Mouse (Mus musculus): ENCODE measurements around the gene Mrpl11. TPM values are rescaled to one million over a fixed set of nuclear protein-coding genes. Genes with fewer than 3 reads are reported as not detected.

The Mrpl11 gene
- total and polyA plus RNA-seq, 3 experiments = 74.0 to 171 (median 102) TPM

Other genes starting within 250 kb of the Mrpl11 start
Only the 20 nearest of the 24 such genes appear.
- 39.0 and 47.1 TPM in 2 replicates for gene Rbm14, start 150.5 kb upstream of the Mrpl11 start, total RNA-seq (2012; rRNA removed)
- gene Rbm14, start 150.5 kb upstream of the Mrpl11 start, total RNA-seq (2014; rRNA removed) = 18.2 and 19.1 TPM in 2 replicates
- gene Rbm14, start 150.5 kb upstream of the Mrpl11 start, polyA plus RNA-seq (2012; ENCODE audit: insufficient read length, low read depth) = 51.8 and 59.1 TPM in 2 replicates
- gene Ccs, start 122.8 kb upstream of the Mrpl11 start, total RNA-seq (2012; rRNA removed) = 42.1 and 42.6 TPM in 2 replicates
- gene Ccs, start 122.8 kb upstream of the Mrpl11 start, total RNA-seq (2014; rRNA removed) = 25.6 and 30.7 TPM in 2 replicates
- gene Ccs, start 122.8 kb upstream of the Mrpl11 start, polyA plus RNA-seq (2012; ENCODE audit: insufficient read length, low read depth) = 32.0 and 39.1 TPM in 2 replicates
- not detected in 2 replicates for gene Ccdc87, start 122.8 kb upstream of the Mrpl11 start, total RNA-seq (2012; rRNA removed)
- gene Ccdc87, start 122.8 kb upstream of the Mrpl11 start, total RNA-seq (2014; rRNA removed) = not detected in 2 replicates
- gene Ccdc87, start 122.8 kb upstream of the Mrpl11 start, polyA plus RNA-seq (2012; ENCODE audit: insufficient read length, low read depth) = not detected in 2 replicates
- gene Ctsf, start 107.0 kb upstream of the Mrpl11 start, total RNA-seq (2012; rRNA removed) = not detected in 2 replicates
- gene Ctsf, start 107.0 kb upstream of the Mrpl11 start, total RNA-seq (2014; rRNA removed) = not detected in 2 replicates
- gene Ctsf, start 107.0 kb upstream of the Mrpl11 start, polyA plus RNA-seq (2012; ENCODE audit: insufficient read length, low read depth) = not detected in 2 replicates
- 0.34 and 0.67 TPM in 2 replicates for gene Actn3, start 84.2 kb upstream of the Mrpl11 start, total RNA-seq (2012; rRNA removed)
- gene Actn3, start 84.2 kb upstream of the Mrpl11 start, total RNA-seq (2014; rRNA removed) = 0.32 TPM in 1 of 2 replicates, not detected in the other
- 0.37 and 0.41 TPM in 2 replicates for gene Actn3, start 84.2 kb upstream of the Mrpl11 start, polyA plus RNA-seq (2012; ENCODE audit: insufficient read length, low read depth)
- gene Zdhhc24, start 83.5 kb upstream of the Mrpl11 start, total RNA-seq (2012; rRNA removed) = 8.0 and 8.4 TPM in 2 replicates
- 4.5 and 5.0 TPM in 2 replicates for gene Zdhhc24, start 83.5 kb upstream of the Mrpl11 start, total RNA-seq (2014; rRNA removed)
- gene Zdhhc24, start 83.5 kb upstream of the Mrpl11 start, polyA plus RNA-seq (2012; ENCODE audit: insufficient read length, low read depth) = 4.7 and 5.0 TPM in 2 replicates
- gene Bbs1, start 55.5 kb upstream of the Mrpl11 start, total RNA-seq (2012; rRNA removed) = 2.7 and 3.0 TPM in 2 replicates
- gene Bbs1, start 55.5 kb upstream of the Mrpl11 start, total RNA-seq (2014; rRNA removed) = 2.0 and 3.1 TPM in 2 replicates
- 2.1 and 2.8 TPM in 2 replicates for gene Bbs1, start 55.5 kb upstream of the Mrpl11 start, polyA plus RNA-seq (2012; ENCODE audit: insufficient read length, low read depth)
- gene Dpp3, start 33.9 kb upstream of the Mrpl11 start, total RNA-seq (2012; rRNA removed) = 89.7 and 109 TPM in 2 replicates
- 74.0 and 79.6 TPM in 2 replicates for gene Dpp3, start 33.9 kb upstream of the Mrpl11 start, total RNA-seq (2014; rRNA removed)
- gene Dpp3, start 33.9 kb upstream of the Mrpl11 start, polyA plus RNA-seq (2012; ENCODE audit: insufficient read length, low read depth) = 97.3 and 100.0 TPM in 2 replicates
- gene Peli3, start 19.0 kb upstream of the Mrpl11 start, total RNA-seq (2012; rRNA removed) = 0.42 TPM in 1 of 2 replicates, not detected in the other
- gene Peli3, start 19.0 kb upstream of the Mrpl11 start, total RNA-seq (2014; rRNA removed) = 0.07 TPM in 1 of 2 replicates, not detected in the other
- gene Peli3, start 19.0 kb upstream of the Mrpl11 start, polyA plus RNA-seq (2012; ENCODE audit: insufficient read length, low read depth) = not detected in 2 replicates
- not detected in 2 replicates for gene Npas4, start 28.2 kb downstream of the Mrpl11 start, total RNA-seq (2012; rRNA removed)
- not detected in 2 replicates for gene Npas4, start 28.2 kb downstream of the Mrpl11 start, total RNA-seq (2014; rRNA removed)
- not detected in 2 replicates for gene Npas4, start 28.2 kb downstream of the Mrpl11 start, polyA plus RNA-seq (2012; ENCODE audit: insufficient read length, low read depth)
- gene Slc29a2, start 61.7 kb downstream of the Mrpl11 start, total RNA-seq (2012; rRNA removed) = 4.2 and 6.7 TPM in 2 replicates
- 0.96 and 2.1 TPM in 2 replicates for gene Slc29a2, start 61.7 kb downstream of the Mrpl11 start, total RNA-seq (2014; rRNA removed)
- 5.6 and 6.6 TPM in 2 replicates for gene Slc29a2, start 61.7 kb downstream of the Mrpl11 start, polyA plus RNA-seq (2012; ENCODE audit: insufficient read length, low read depth)
- 9.8 and 12.1 TPM in 2 replicates for gene B4gat1, start 76.7 kb downstream of the Mrpl11 start, total RNA-seq (2012; rRNA removed)
- gene B4gat1, start 76.7 kb downstream of the Mrpl11 start, total RNA-seq (2014; rRNA removed) = 6.9 and 7.7 TPM in 2 replicates
- gene B4gat1, start 76.7 kb downstream of the Mrpl11 start, polyA plus RNA-seq (2012; ENCODE audit: insufficient read length, low read depth) = 5.2 and 5.6 TPM in 2 replicates
- gene AC124502.3, start 76.7 kb downstream of the Mrpl11 start, total RNA-seq (2012; rRNA removed) = 1.3 and 2.1 TPM in 2 replicates
- gene AC124502.3, start 76.7 kb downstream of the Mrpl11 start, total RNA-seq (2014; rRNA removed) = 0.15 and 0.22 TPM in 2 replicates
- 0.29 TPM in 1 of 2 replicates, not detected in the other for gene AC124502.3, start 76.7 kb downstream of the Mrpl11 start, polyA plus RNA-seq (2012; ENCODE audit: insufficient read length, low read depth)
- 22.8 and 24.6 TPM in 2 replicates for gene Brms1, start 79.2 kb downstream of the Mrpl11 start, total RNA-seq (2012; rRNA removed)
- 30.0 and 36.3 TPM in 2 replicates for gene Brms1, start 79.2 kb downstream of the Mrpl11 start, total RNA-seq (2014; rRNA removed)
- 50.9 and 63.7 TPM in 2 replicates for gene Brms1, start 79.2 kb downstream of the Mrpl11 start, polyA plus RNA-seq (2012; ENCODE audit: insufficient read length, low read depth)
- gene Rin1, start 88.3 kb downstream of the Mrpl11 start, total RNA-seq (2012; rRNA removed) = 0.47 and 0.92 TPM in 2 replicates
- gene Rin1, start 88.3 kb downstream of the Mrpl11 start, total RNA-seq (2014; rRNA removed) = 0.13 and 0.30 TPM in 2 replicates
- 0.74 and 0.89 TPM in 2 replicates for gene Rin1, start 88.3 kb downstream of the Mrpl11 start, polyA plus RNA-seq (2012; ENCODE audit: insufficient read length, low read depth)
- gene Cd248, start 105.9 kb downstream of the Mrpl11 start, total RNA-seq (2012; rRNA removed) = not detected in 2 replicates
- not detected in 2 replicates for gene Cd248, start 105.9 kb downstream of the Mrpl11 start, total RNA-seq (2014; rRNA removed)
- gene Cd248, start 105.9 kb downstream of the Mrpl11 start, polyA plus RNA-seq (2012; ENCODE audit: insufficient read length, low read depth) = not detected in 2 replicates
- gene Tmem151a, start 123.4 kb downstream of the Mrpl11 start, total RNA-seq (2012; rRNA removed) = not detected in 2 replicates
- not detected in 2 replicates for gene Tmem151a, start 123.4 kb downstream of the Mrpl11 start, total RNA-seq (2014; rRNA removed)
- not detected in 2 replicates for gene Tmem151a, start 123.4 kb downstream of the Mrpl11 start, polyA plus RNA-seq (2012; ENCODE audit: insufficient read length, low read depth)
- 62.6 and 65.0 TPM in 2 replicates for gene Yif1a, start 126.4 kb downstream of the Mrpl11 start, total RNA-seq (2012; rRNA removed)
- 63.6 and 72.4 TPM in 2 replicates for gene Yif1a, start 126.4 kb downstream of the Mrpl11 start, total RNA-seq (2014; rRNA removed)
- gene Yif1a, start 126.4 kb downstream of the Mrpl11 start, polyA plus RNA-seq (2012; ENCODE audit: insufficient read length, low read depth) = 33.1 and 39.0 TPM in 2 replicates
- gene Cnih2, start 136.4 kb downstream of the Mrpl11 start, total RNA-seq (2012; rRNA removed) = 0.55 and 0.72 TPM in 2 replicates
- 0.23 TPM in 1 of 2 replicates, not detected in the other for gene Cnih2, start 136.4 kb downstream of the Mrpl11 start, total RNA-seq (2014; rRNA removed)
- gene Cnih2, start 136.4 kb downstream of the Mrpl11 start, polyA plus RNA-seq (2012; ENCODE audit: insufficient read length, low read depth) = 1.7 and 2.2 TPM in 2 replicates
- gene Rab1b, start 144.9 kb downstream of the Mrpl11 start, total RNA-seq (2012; rRNA removed) = 78.4 and 90.6 TPM in 2 replicates
- 76.3 and 88.3 TPM in 2 replicates for gene Rab1b, start 144.9 kb downstream of the Mrpl11 start, total RNA-seq (2014; rRNA removed)
- gene Rab1b, start 144.9 kb downstream of the Mrpl11 start, polyA plus RNA-seq (2012; ENCODE audit: insufficient read length, low read depth) = 80.5 and 87.1 TPM in 2 replicates